Mouse (Mus musculus) hindbrain, embryonic 15.5 days (tissue): ENCODE data around the gene Stfa1. TPM values are rescaled to one million over a fixed set of nuclear protein-coding genes. Genes with fewer than 3 reads are reported as not detected.
"Not testable (repeated sequence)": the region's sequence is repeated elsewhere in the genome, so short reads cannot be mapped to it uniquely, and the experiment has no call there.

Experiments used
- ATAC-seq: fragments of 200-750 bp; cut with Nextera tagmentation; 2 replicates; pipeline ENCODE4 v1.8.0; 2017; ENCODE audit warnings: low read depth, moderate number of reproducible peaks, moderate TSS enrichment; ENCODE audit not compliant: low FRiP score
- H3K27ac ChIP-seq: fragments of 300-500 bp; sonication (generic); replicated peaks from 2 replicates; pipeline ENCODE4 v1.5.1; 2015; ENCODE audit warnings: mild to moderate bottlenecking, inconsistent platforms
- H3K27me3 ChIP-seq: fragments of 300-500 bp; sonication (generic); 2 replicates; pipeline ENCODE4 v1.6.1; 2015; ENCODE audit warnings: control low read depth, inconsistent platforms
- H3K36me3 ChIP-seq: fragments of 300-500 bp; sonication (generic); 2 replicates; pipeline ENCODE4 v1.6.1; 2015; ENCODE audit warnings: control low read depth, inconsistent platforms
- H3K4me1 ChIP-seq: fragments of 300-500 bp; sonication (generic); replicated peaks from 2 replicates; pipeline ENCODE4 v1.6.1; 2015; ENCODE audit warnings: control low read depth, inconsistent platforms
- H3K4me2 ChIP-seq: fragments of 300-500 bp; sonication (generic); 2 replicates; pipeline ENCODE4 v1.6.1; 2015; ENCODE audit warnings: moderate library complexity, mild to moderate bottlenecking, inconsistent platforms
- H3K4me3 ChIP-seq: fragments of 300-500 bp; sonication (generic); 2 replicates; pipeline ENCODE4 v1.5.1; 2015; ENCODE audit warnings: mild to moderate bottlenecking, inconsistent platforms
- H3K9ac ChIP-seq: fragments of 300-500 bp; sonication (generic); 2 replicates; pipeline ENCODE4 v1.6.1; 2015; ENCODE audit warnings: inconsistent platforms
- H3K9me3 ChIP-seq: fragments of 300-500 bp; sonication (generic); 2 replicates; pipeline ENCODE4 v1.6.1; 2016; ENCODE audit warnings: control low read depth, inconsistent platforms
- WGBS: fragments of 180-500 bp; shearing (Covaris S2); methylation state at CpG from one replicate; pipeline ENCODE4 v1.1.7; 2015; 5-methylcytosine and 5-hydroxymethylcytosine counted together
- polyA plus RNA-seq: library from polyadenylated mRNA; unstranded; fragments of >200 nt; fragmentation: Nextera tagmentation; extraction: Ambion mirVana; gene quantifications from 2 replicates; pipeline ENCODE4 v1.2.1, GENCODE M21; 2015

The Stfa1 gene
- 1.6 and 2.3 TPM in 2 replicates for polyA plus RNA-seq

- ATAC-seq, H3K4me2 ChIP-seq, H3K9me3 ChIP-seq, H3K4me1 ChIP-seq, H3K9ac ChIP-seq, H3K27ac ChIP-seq, H3K4me3 ChIP-seq, H3K36me3 ChIP-seq, H3K27me3 ChIP-seq: not testable (repeated sequence)
- WGBS, result 92% methylated on average over 4 of the region's 4 CpGs
These were observed at the start of gene Stfa1 for GRCm38 (mm10) chr16:36276796-36277195. Gene Stfa1, plus strand, starts transcription at chr16:36276951.

GRCm38 (mm10) chr16:36260585-36260984, 16.2 kb upstream of the Stfa1 start:
- H3K4me1 ChIP-seq, H3K27me3 ChIP-seq, H3K4me2 ChIP-seq, H3K27ac ChIP-seq, H3K9me3 ChIP-seq, H3K36me3 ChIP-seq, ATAC-seq, H3K4me3 ChIP-seq, H3K9ac ChIP-seq: not testable (repeated sequence)

DNA sequence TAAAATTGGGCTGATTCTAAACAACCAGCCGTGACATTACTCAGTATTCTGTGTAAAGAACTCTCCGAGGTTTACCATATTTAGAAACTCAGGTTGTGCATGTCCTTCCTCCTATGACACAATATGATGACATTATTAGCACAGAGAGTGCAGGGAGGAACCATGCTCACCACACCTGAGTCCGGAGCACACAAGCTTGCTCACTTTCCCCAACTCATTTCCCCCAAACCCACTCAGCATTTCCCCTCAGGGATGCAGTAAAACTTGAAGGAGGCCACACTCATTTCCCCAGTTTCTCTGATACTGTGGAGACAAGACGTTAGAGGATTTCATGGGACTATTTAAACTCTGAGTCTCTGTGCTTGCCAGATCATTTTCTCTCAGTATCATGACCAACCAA, 12.4 kb downstream of the Stfa1 start:
- no peak for ATAC-seq
- Histone ChIP-seq H3K27ac (no peak overlapping the region), H3K9me3 (no peaks in the 10 kb centered on the region), H3K4me1 (no peaks in the 10 kb centered on the region), H3K36me3 (no peaks in the 10 kb centered on the region), H3K4me2 (no peak overlapping the region), H3K27me3 (no peaks in the 10 kb centered on the region), H3K4me3 (no peak overlapping the region), H3K9ac (no peak overlapping the region)
- WGBS, result 91% methylated on average over 4 of the region's 4 CpGs

- no peak overlapping the region for H3K9ac ChIP-seq
- no peaks in the 10 kb centered on the region for H3K4me1 ChIP-seq
- H3K9me3 ChIP-seq, result no peaks in the 10 kb centered on the region
- no peak for ATAC-seq
- H3K27me3 ChIP-seq, result no peaks in the 10 kb centered on the region
- WGBS, result 89% methylated on average over 4 of the region's 4 CpGs
- no peak overlapping the region for H3K4me2 ChIP-seq
- no peak overlapping the region for H3K4me3 ChIP-seq
- no peak overlapping the region for H3K27ac ChIP-seq
- no peaks in the 10 kb centered on the region for H3K36me3 ChIP-seq
These were observed 30.9 kb downstream of the Stfa1 start for GRCm38 (mm10) chr16:36307631-36308030.

DNA sequence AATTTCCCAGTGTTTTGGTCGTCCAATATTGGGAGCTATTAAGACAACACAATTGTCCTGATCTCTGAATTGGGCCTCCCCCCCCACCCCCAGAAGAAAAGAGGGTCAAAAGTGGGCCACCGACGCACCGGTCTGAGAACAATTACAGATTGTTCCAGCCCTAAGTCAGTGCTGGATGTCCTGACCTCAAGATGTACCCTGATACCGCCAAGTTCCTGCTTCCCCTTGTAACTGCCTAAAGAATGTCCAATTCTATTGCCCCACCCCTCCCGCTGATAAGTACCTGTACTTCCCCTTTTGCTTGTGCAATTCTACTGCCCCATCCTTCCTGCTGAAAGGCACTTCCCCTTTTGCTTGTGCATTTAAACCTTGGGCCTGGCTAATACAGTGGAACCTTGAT, 39.4 kb downstream of the Stfa1 start:
- not testable (repeated sequence) for H3K36me3 ChIP-seq, ATAC-seq, H3K9me3 ChIP-seq, H3K4me1 ChIP-seq, H3K4me3 ChIP-seq, H3K9ac ChIP-seq, H3K4me2 ChIP-seq, H3K27me3 ChIP-seq, H3K27ac ChIP-seq
- 78% methylated on average over 6 of the region's 6 CpGs for WGBS

GRCm38 (mm10) chr16:36319286-36319685, 42.5 kb downstream of the Stfa1 start:
- ATAC-seq, result no peak
- H3K4me1 ChIP-seq, result no peaks in the 10 kb centered on the region

DNA sequence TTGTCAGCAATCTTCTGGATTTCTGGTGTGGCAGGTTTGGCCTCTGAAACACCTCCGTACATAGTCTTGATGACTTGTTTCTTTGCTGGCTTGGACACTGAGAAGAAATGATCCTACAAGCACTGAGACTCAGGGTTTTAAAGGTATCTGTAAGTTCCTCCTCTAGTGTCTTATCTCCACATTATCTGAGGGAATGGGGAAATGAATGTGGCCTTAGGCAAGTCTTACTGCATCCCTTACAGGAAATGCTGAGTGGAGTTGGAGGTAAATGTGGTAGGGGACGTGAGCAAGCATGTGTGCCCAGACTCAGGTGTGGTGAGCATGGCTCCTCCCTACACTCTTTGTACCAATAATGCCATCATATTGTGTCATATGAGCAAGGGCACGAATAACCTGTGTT, 57.5 kb downstream of the Stfa1 start, which contains the start of gene BC117090:
BC117090 (minus strand) TSS at position 101 of the 400 bp plus-strand sequence.
- Histone ChIP-seq H3K4me2 (no peak within 1 kb of the TSS), H3K27ac (no peak within 1 kb of the TSS), H3K9me3 (no peaks in the 10 kb centered on the region), H3K4me1 (no peaks in the 10 kb centered on the region), H3K9ac (no peak within 1 kb of the TSS), H3K4me3 (no peak within 1 kb of the TSS), H3K27me3 (no peaks in the 10 kb centered on the region), H3K36me3 (no peaks in the 10 kb centered on the region)
- ATAC-seq, result no peak
- 79% methylated on average over 3 of the region's 3 CpGs for WGBS

More at GRCm38 (mm10) chr16:36319286-36319685, 42.5 kb downstream of the Stfa1 start:
- no peaks in the 10 kb centered on the region for H3K36me3 ChIP-seq
- H3K27ac ChIP-seq, result no peak overlapping the region
- H3K4me3 ChIP-seq, result no peak overlapping the region
- H3K27me3 ChIP-seq, result no peaks in the 10 kb centered on the region
- H3K9me3 ChIP-seq, result no peaks in the 10 kb centered on the region
- no peak overlapping the region for H3K4me2 ChIP-seq
- no peak overlapping the region for H3K9ac ChIP-seq

Other genes starting within 250 kb of the Stfa1 start
- 12.3 and 12.4 TPM in 2 replicates for gene Wdr5b, start 235.8 kb upstream of the Stfa1 start, polyA plus RNA-seq
- gene Fam162a, start 205.4 kb upstream of the Stfa1 start, polyA plus RNA-seq, result 138 and 151 TPM in 2 replicates
- 27.6 and 28.8 TPM in 2 replicates for gene Ccdc58, start 205.3 kb upstream of the Stfa1 start, polyA plus RNA-seq
- 0.06 TPM in 1 of 2 replicates, not detected in the other for gene Csta1, start 145.7 kb upstream of the Stfa1 start, polyA plus RNA-seq
- not detected in 2 replicates for gene Stfa2l1, start 120.1 kb upstream of the Stfa1 start, polyA plus RNA-seq
- 0.62 and 0.67 TPM in 2 replicates for gene Gm5483, start 92.7 kb upstream of the Stfa1 start, polyA plus RNA-seq
- not detected in 2 replicates for gene Gm5416, start 66.5 kb upstream of the Stfa1 start, polyA plus RNA-seq
- not detected in 2 replicates for gene 2010005H15Rik, start 55.5 kb upstream of the Stfa1 start, polyA plus RNA-seq
- gene BC117090, start 57.4 kb downstream of the Stfa1 start, polyA plus RNA-seq, result not detected in 2 replicates
- 1.5 and 1.7 TPM in 2 replicates for gene BC100530, start 90.8 kb downstream of the Stfa1 start, polyA plus RNA-seq
- 0.36 TPM in 1 of 2 replicates, not detected in the other for gene Stfa2, start 131.5 kb downstream of the Stfa1 start, polyA plus RNA-seq
- 0.73 and 0.77 TPM in 2 replicates for gene Stfa3, start 178.4 kb downstream of the Stfa1 start, polyA plus RNA-seq